Mouse (Mus musculus): ENCODE measurements around the gene Tmem151b. TPM values are rescaled to one million over a fixed set of nuclear protein-coding genes. Genes with fewer than 3 reads are reported as not detected.

Tmem151b gene
- polyA plus RNA-seq, 1 experiment from 2014 or later: 2.5 TPM

GRCm38 (mm10) chr17:45578843-45579242, 29.4 kb upstream of the Tmem151b start:
- WGBS: 78% methylated on average over 7 of the region's 7 CpGs
- Histone ChIP-seq H3K4me2 (ENCODE audit: low read depth, low read length) (no peak overlapping the region), H3K4me3 (ENCODE audit: low read length) (no peak overlapping the region), H3K4me1 (ENCODE audit: control insufficient read depth, insufficient read depth, low read length) (peaks cover 19% of the 10 kb centered on the region), H3K27me3 (replicated peaks; ENCODE audit: control insufficient read depth, insufficient read depth, low read length) (no peaks in the 10 kb centered on the region), H3K36me3 (ENCODE audit: control insufficient read depth, insufficient read depth, low read length) (no peaks in the 10 kb centered on the region), H3K9me3 (ENCODE audit: control insufficient read depth, low read length) (no peaks in the 10 kb centered on the region), H3K27ac (ENCODE audit: low read length) (no peak overlapping the region), H3K9ac (ENCODE audit: low read depth, low read length) (no peak overlapping the region)
- no peak for ATAC-seq

DNA sequence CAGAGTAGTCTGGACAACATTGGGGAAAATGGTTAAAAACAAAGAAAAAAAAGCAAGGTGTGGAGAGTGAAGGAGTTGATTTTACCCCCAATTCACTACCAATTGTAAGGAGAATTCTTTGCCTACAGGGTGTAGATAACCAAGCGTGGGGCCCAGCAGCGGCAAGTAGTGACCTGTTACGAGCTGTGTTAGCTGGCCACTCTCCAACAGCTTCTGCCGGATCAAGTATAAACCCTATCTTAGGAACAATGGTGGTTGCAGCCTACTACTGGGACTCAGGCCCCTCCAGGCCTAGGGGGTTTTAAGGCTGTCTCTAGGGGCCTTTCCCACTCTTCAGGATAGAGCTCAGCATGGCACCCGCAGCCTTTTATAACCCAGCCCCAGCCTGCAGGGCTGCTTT, 28.8 kb upstream of the Tmem151b start:
- 54% methylated on average over 5 of the region's 5 CpGs for WGBS
- no peaks in the 10 kb centered on the region for H3K9me3 ChIP-seq (ENCODE audit: control insufficient read depth, low read length)
- no peak for ATAC-seq
- H3K27me3 ChIP-seq (replicated peaks; ENCODE audit: control insufficient read depth, insufficient read depth, low read length): no peaks in the 10 kb centered on the region
- peaks cover 19% of the 10 kb centered on the region for H3K4me1 ChIP-seq (ENCODE audit: control insufficient read depth, insufficient read depth, low read length)
- H3K4me2 ChIP-seq (ENCODE audit: low read depth, low read length): no peak overlapping the region
- no peak overlapping the region for H3K9ac ChIP-seq (ENCODE audit: low read depth, low read length)
- H3K27ac ChIP-seq (ENCODE audit: low read length): no peak overlapping the region
- H3K4me3 ChIP-seq (ENCODE audit: low read length): no peak overlapping the region
- no peaks in the 10 kb centered on the region for H3K36me3 ChIP-seq (ENCODE audit: control insufficient read depth, insufficient read depth, low read length)

DNA sequence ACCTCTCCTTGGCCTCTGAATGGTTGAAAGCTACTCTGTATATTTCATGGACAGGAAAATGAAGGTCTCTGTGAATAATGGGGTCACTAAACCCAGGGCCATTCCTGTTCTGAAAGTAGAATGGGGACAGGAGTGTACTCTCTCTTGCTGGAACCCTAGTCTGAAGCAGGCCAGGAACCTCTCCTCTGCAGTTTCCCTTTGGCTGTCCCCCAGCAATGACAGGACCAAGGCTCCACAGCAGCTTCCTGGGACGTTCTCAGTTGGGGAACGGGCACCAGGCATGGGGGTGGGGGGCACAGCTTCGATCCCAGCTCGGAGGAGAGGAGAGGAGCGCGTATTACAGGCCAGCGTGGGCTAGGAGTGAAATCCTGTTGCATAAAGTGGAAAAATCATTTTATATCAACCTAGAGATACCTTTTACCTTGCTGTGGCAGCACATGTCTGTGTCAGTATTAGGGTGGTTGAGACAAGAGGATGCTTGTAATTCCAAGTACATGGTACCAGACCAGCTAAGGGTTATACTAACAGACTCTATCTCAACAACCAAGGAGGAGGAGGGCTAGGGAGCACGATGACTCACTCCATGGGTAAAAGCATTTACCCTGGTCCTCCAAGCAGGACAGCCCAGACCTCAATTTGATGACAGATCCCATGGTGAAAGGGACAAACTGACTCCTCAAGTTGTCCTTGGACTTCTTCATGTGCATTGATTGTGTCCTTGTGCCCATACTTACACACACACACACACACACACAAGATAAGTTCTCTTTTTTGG, 25.8 kb upstream of the Tmem151b start:
- H3K4me2 ChIP-seq (ENCODE audit: low read depth, low read length): no peak overlapping the region
- no peak overlapping the region for H3K4me3 ChIP-seq (ENCODE audit: low read length)
- H3K36me3 ChIP-seq (ENCODE audit: control insufficient read depth, insufficient read depth, low read length): peaks cover 10% of the 10 kb centered on the region
- no peaks in the 10 kb centered on the region for H3K9me3 ChIP-seq (ENCODE audit: control insufficient read depth, low read length)
- no peak for ATAC-seq
- H3K4me1 ChIP-seq (ENCODE audit: control insufficient read depth, insufficient read depth, low read length): peaks cover 24% of the 10 kb centered on the region
- peak overlapping the region; percentile 98; the same call in 1 of the 2 replicates for H3K27ac ChIP-seq (ENCODE audit: low read length)
- no peaks in the 10 kb centered on the region for H3K27me3 ChIP-seq (replicated peaks; ENCODE audit: control insufficient read depth, insufficient read depth, low read length)
- 88% methylated on average over 8 of the region's 8 CpGs for WGBS
- H3K9ac ChIP-seq (ENCODE audit: low read depth, low read length): peak overlapping the region; percentile 100; the same call in 1 of the 2 replicates

DNA sequence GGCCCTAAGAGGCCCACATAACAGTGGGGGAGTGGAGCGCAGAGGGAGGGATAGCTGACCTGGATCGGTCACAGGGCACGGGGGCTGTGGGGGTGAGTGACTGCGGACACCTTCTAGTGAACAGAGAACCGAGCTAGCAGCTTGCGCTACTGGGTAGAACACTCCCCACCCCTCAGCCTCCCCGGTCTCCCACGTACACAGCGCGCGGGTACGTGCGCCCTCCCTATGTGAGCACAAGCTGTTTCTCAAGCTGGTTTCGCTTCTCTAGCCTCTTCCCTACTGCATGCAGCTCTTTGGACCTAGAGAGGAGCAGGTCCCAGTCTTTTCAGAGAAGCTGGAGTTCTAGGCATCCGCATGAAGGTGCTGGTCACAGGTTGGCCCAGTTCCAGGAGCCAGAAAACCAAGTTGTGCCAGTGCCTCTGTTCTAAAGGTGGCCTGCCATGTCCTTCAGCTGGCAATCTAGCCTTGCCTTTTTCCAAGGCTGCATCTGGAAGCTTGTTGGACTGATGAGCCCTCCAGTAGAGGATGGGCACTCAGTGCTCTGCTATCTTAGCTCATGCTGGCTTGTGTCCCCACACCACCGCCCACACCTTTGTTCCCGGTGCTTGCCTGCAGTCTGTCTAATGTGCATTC, 24.8 kb upstream of the Tmem151b start:
- Histone ChIP-seq H3K4me2 (ENCODE audit: low read depth, low read length) (peak overlapping the region; percentile 84), H3K27me3 (replicated peaks; ENCODE audit: control insufficient read depth, insufficient read depth, low read length) (no peaks in the 10 kb centered on the region), H3K9me3 (ENCODE audit: control insufficient read depth, low read length) (no peaks in the 10 kb centered on the region), H3K36me3 (ENCODE audit: control insufficient read depth, insufficient read depth, low read length) (peaks cover 16% of the 10 kb centered on the region), H3K4me1 (ENCODE audit: control insufficient read depth, insufficient read depth, low read length) (peaks cover 27% of the 10 kb centered on the region), H3K27ac (ENCODE audit: low read length) (peak overlapping the region; percentile 98), H3K9ac (ENCODE audit: low read depth, low read length) (peak overlapping the region; percentile 100), H3K4me3 (ENCODE audit: low read length) (peak overlapping the region; percentile 100)
- WGBS: 3% methylated on average over 17 of the region's 17 CpGs
- ATAC-seq: peak; percentile 70

DNA sequence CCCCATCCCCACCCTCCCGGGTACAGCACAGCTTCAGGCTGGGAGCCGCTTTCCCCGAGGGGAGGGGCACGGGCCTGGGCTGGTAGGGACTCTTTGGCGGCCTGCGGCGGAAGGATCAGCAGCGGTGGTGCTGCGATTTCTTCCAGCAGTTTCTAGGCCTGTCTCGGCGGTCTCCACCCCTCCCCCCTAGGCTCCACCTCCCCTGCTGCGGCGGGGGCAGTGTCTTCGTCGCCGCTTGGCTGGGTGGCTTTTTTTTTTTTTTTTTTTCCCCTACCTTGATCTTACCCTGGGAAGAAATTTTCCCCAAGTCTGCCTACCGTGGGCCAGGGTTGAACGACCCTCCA, 24.3 kb upstream of the Tmem151b start:
- no peaks in the 10 kb centered on the region for H3K27me3 ChIP-seq (replicated peaks; ENCODE audit: control insufficient read depth, insufficient read depth, low read length)
- peaks cover 27% of the 10 kb centered on the region for H3K4me1 ChIP-seq (ENCODE audit: control insufficient read depth, insufficient read depth, low read length)
- peak overlapping the region; percentile 100 for H3K9ac ChIP-seq (ENCODE audit: low read depth, low read length)
- peaks cover 16% of the 10 kb centered on the region for H3K36me3 ChIP-seq (ENCODE audit: control insufficient read depth, insufficient read depth, low read length)
- H3K9me3 ChIP-seq (ENCODE audit: control insufficient read depth, low read length): no peaks in the 10 kb centered on the region
- peak overlapping the region; percentile 84 for H3K4me2 ChIP-seq (ENCODE audit: low read depth, low read length)
- peak overlapping the region; percentile 100 for H3K4me3 ChIP-seq (ENCODE audit: low read length)
- peak; percentile 68 for ATAC-seq
- under 1% methylated on average over 17 of the region's 18 CpGs for WGBS
- H3K27ac ChIP-seq (ENCODE audit: low read length): peak overlapping the region; percentile 98

- H3K27ac ChIP-seq (ENCODE audit: low read length): peak within 1 kb of the TSS; percentile 98
- H3K36me3 ChIP-seq (ENCODE audit: control insufficient read depth, insufficient read depth, low read length): peaks cover 19% of the 10 kb centered on the region
- WGBS: under 1% methylated on average over 41 of the region's 41 CpGs
- H3K9ac ChIP-seq (ENCODE audit: low read depth, low read length): peak within 1 kb of the TSS; percentile 100
- H3K27me3 ChIP-seq (replicated peaks; ENCODE audit: control insufficient read depth, insufficient read depth, low read length): no peaks in the 10 kb centered on the region
- H3K4me1 ChIP-seq (ENCODE audit: control insufficient read depth, insufficient read depth, low read length): peaks cover 27% of the 10 kb centered on the region
- no peaks in the 10 kb centered on the region for H3K9me3 ChIP-seq (ENCODE audit: control insufficient read depth, low read length)
- H3K4me3 ChIP-seq (ENCODE audit: low read length): peak within 1 kb of the TSS; percentile 100
- peak; percentile 77 for ATAC-seq
- peak within 1 kb of the TSS; percentile 84 for H3K4me2 ChIP-seq (ENCODE audit: low read depth, low read length)
Observed at GRCm38 (mm10) chr17:45573087-45573779, 23.8 kb upstream of the Tmem151b start, which contains the start of gene Hsp90ab1. TSS of gene Hsp90ab1 (minus strand) at chr17:45573271.

- Histone ChIP-seq H3K4me1 (ENCODE audit: control insufficient read depth, insufficient read depth, low read length) (peaks cover 28% of the 10 kb centered on the region), H3K9me3 (ENCODE audit: control insufficient read depth, low read length) (no peaks in the 10 kb centered on the region), H3K4me2 (ENCODE audit: low read depth, low read length) (peak overlapping the region; percentile 84), H3K9ac (ENCODE audit: low read depth, low read length) (peak overlapping the region; percentile 100), H3K27me3 (replicated peaks; ENCODE audit: control insufficient read depth, insufficient read depth, low read length) (no peaks in the 10 kb centered on the region), H3K36me3 (ENCODE audit: control insufficient read depth, insufficient read depth, low read length) (peaks cover 21% of the 10 kb centered on the region), H3K4me3 (ENCODE audit: low read length) (peak overlapping the region; percentile 100), H3K27ac (ENCODE audit: low read length) (peak overlapping the region; percentile 98)
- WGBS: under 1% methylated on average over 57 of the region's 57 CpGs
- peak; percentile 60 for ATAC-seq
Observed at GRCm38 (mm10) chr17:45572103-45573086, 22.9 kb upstream of the Tmem151b start.

GRCm38 (mm10) chr17:45569999-45570398, 20.5 kb upstream of the Tmem151b start:
- H3K36me3 ChIP-seq (ENCODE audit: control insufficient read depth, insufficient read depth, low read length): peaks cover 30% of the 10 kb centered on the region
- H3K4me3 ChIP-seq (ENCODE audit: low read length): no peak overlapping the region
- ATAC-seq: no peak
- no peaks in the 10 kb centered on the region for H3K9me3 ChIP-seq (ENCODE audit: control insufficient read depth, low read length)
- 81% methylated on average over 4 of the region's 4 CpGs for WGBS
- no peak overlapping the region for H3K4me2 ChIP-seq (ENCODE audit: low read depth, low read length)
- H3K9ac ChIP-seq (ENCODE audit: low read depth, low read length): no peak overlapping the region
- peaks cover 31% of the 10 kb centered on the region for H3K4me1 ChIP-seq (ENCODE audit: control insufficient read depth, insufficient read depth, low read length)
- H3K27ac ChIP-seq (ENCODE audit: low read length): no peak overlapping the region
- no peaks in the 10 kb centered on the region for H3K27me3 ChIP-seq (replicated peaks; ENCODE audit: control insufficient read depth, insufficient read depth, low read length)

All from intestine, embryonic 16.5 days (tissue).